Mouse (Mus musculus) kidney, postnatal 10 days (tissue): ENCODE results near the gene Olfr279.
A peak's percentile ranks its signal among the peaks of the same experiment; 100 is the strongest.

Source experiments
- DNase-seq: peaks from one replicate; pipeline ENCODE4 v3.0.0; 2021; ENCODE audit warnings: mixed read lengths

The Olfr279 gene

GRCm38 (mm10) chr15:98492102-98492501 lies at the start of gene Olfr279:
Gene Olfr279 (plus strand): TSS chr15:98492402.
- no peak for DNase-seq

DNA sequence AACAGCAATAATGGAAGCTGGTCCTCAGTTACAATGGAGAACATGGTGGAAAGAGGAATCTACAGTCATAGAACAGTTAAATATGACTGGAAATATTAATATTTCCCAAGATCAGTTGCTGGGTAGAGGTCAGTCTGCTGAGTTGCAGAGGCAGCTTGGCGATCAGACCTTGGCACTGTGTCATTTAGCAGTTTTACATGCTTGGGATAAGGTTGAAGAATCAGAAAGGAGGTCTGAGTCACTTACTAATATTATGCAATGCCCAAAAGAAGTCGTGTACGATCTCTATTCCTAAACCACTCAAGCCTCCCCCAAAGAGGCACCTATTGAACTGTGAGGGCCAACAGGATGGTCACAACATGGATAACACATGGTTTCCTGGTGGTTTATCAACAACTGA lies 47.6 kb upstream of the Olfr279 start:
- DNase-seq = no peak

DNA sequence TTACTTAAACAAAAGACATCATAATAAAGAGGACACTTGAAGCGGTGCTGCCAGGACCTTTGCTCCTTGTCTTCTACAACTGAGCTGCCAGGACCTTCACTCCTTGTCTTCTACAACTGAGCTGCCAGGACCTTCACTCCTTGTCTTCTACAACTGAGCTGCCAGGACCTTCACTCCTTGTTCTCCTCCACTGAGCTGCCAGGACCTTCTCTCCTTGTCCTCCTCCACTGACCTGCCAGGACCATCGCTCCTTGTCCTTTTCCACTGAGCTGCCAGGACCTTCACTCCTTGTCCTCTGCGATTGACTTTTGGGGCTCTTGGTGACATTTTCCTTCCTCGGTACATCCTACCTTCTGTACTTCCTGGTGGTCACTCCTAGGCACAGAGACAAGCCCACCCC lies 43.7 kb upstream of the Olfr279 start:
- DNase-seq = peak; percentile 44

DNA sequence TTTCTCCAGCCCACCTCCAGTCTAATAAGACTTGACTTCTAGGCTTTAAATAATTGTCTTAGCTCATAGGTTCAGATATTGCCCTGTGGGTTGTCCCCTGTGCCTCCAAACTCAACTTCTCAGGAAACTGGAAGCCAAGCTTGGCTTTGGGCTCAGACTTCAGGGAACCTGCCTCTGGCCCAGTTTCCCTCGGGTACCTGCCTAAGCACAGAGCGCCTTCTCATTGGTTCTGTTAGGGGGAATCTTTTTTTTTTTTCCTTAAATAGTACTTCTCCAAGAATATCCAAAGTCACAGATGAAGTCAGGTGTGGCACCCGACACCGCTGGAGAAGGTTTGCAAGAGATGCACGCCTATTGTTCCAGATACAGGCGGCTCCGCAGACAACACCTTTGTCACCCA lies 39.9 kb upstream of the Olfr279 start, which contains the start of gene Olfr281:
Gene Olfr281 (plus strand): TSS at position 301 of the 400 bp plus-strand sequence.
- DNase-seq = no peak

GRCm38 (mm10) chr15:98469596-98469995 lies 22.6 kb upstream of the Olfr279 start, which contains the start of gene OR5BS1P:
Gene OR5BS1P (plus strand): TSS chr15:98469896.
- no peak for DNase-seq

DNA sequence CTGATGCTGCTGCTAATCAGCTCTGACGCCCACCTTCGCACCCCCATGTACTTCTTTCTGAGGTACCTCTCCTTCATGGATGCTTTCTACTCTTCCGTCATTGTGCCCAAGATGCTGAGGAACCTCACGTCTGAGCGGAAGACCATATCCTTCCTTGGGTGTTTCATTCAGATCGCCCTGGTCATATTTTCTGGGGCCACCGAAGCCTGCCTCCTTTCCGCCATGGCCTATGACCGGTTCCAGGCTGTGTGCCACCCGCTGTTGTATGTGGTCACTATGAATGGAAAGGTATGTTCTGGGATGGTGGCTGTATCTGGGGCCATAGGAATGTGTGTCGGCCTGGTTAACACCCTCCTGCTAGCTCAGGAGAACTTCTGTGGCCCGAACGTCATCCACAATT lies 20.7 kb upstream of the Olfr279 start:
- no peak for DNase-seq

- no peak for DNase-seq
Measured at GRCm38 (mm10) chr15:98474958-98475357, 17.2 kb upstream of the Olfr279 start.

GRCm38 (mm10) chr15:98475382-98475781 lies 16.8 kb upstream of the Olfr279 start:
- DNase-seq = peak; percentile 70

- no peak for DNase-seq
Measured at GRCm38 (mm10) chr15:98476281-98476680, 15.9 kb upstream of the Olfr279 start.

DNA sequence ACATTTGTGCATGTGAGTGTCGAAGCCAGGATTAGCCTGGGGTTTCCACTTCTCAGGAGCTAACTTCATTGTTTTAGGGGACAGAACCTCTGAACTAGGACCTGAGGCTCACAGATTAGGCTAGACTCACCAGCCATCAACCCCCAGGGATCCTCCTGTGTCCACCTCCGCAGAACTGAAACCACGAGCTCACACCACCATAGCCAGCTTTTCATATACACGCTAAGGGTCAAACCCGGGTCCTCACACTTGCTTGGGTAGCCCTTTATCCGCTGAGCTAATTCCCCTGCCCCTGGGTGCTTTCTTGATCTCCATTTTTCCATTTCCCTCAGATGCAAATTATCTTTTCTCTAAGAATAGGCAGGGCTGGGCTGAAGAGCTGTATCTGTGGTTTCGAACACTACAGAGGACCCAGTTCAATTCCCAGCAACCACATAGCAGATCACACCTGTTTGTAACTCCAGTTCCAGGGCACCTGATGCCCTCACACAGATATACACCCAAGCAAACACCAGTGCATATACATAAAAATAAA lies 12.6 kb upstream of the Olfr279 start:
- no peak for DNase-seq

GRCm38 (mm10) chr15:98482701-98483100 lies 9.5 kb upstream of the Olfr279 start, which contains the start of gene Lalba:
Gene Lalba (minus strand): TSS chr15:98482721.
- peak; percentile 48 for DNase-seq

DNA sequence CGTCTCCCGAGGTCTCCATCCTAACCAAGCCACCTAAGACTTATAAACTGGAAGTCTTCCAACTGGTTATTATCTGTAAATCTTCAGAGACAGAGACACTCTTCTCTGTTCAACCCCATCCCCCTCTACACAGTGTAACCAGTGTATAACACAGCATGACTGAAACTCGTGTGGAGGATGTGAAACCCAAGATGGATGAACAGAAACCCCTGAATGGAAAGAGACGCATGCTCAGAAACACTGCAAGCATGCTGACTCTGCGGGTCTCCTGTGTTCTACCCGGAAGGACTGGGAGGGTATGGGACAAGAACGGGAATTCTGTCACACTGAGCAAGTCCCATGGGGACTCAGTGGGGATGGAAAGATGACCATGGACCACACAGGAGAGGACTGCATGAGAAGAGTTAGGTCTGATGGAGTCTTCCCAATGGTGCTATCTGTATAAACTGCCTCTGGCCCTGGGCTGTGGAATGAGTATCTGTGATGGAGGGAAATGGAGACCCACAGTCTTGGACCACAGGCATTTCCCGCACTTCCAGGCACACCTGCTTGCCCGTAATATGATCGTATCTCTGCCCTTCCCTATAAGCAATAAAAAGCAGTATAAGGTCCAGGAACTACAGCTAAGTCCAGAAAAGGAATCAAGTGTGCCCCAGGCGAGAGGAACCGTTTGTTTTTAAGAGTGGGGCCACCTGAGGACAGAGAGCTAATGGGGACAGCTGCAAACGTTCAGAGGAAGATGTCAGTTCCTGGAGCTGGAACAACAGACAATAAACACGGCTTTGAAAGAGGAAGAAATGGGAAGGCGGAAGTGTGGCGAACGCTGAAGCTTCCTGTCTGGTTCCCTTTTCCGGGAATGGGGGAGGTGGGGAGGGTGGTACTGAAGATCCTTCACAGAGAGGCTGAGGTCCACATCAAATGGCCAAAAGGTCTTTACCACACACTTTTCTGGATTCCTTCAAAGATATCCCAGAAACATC lies 8.0 kb upstream of the Olfr279 start:
- DNase-seq = peak; percentile 73

GRCm38 (mm10) chr15:98486433-98487021 lies 5.7 kb upstream of the Olfr279 start:
- no peak for DNase-seq

GRCm38 (mm10) chr15:98491332-98491731 lies 870 bp upstream of the Olfr279 start:
- no peak for DNase-seq

GRCm38 (mm10) chr15:98497631-98498030 lies 5.4 kb downstream of the Olfr279 start:
- no peak for DNase-seq

DNA sequence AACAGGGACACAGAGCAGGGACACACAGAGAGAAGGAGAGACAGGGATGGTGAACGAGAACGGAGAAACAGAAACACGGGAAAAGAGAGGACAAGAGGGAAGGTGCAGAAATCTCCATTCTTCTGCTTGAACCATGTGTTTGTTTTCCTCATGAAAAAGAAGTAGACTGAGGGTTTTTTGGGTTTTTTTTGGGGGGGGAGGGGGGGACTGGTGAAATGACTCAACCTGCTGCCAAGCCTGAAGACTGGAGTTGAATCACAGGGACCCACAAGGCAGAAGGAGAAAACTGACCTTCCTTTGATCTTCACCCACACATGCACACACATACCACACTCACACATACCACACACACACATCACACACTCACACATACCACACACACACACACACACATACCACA lies 11.1 kb downstream of the Olfr279 start:
- DNase-seq = no peak

DNA sequence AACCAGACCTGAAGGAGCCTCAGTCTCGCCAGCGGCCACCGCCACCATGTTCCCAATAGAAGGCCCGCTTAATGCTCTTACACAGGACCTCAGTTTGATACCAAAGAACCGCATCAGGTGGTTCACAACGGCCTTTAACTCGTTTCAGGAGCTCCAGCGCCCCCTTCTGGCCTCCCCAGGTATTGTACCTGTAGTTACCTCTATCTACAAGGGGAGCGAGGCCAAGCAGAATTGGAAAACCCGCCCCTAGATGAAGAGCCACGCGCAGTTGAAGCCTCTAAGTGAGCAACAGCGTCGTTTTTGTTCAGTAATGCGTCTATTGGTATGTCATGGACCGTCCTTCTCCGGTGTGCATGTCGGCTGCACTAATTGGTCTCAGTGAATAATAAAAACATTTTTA lies 12.3 kb downstream of the Olfr279 start:
- DNase-seq = peak; percentile 87

DNA sequence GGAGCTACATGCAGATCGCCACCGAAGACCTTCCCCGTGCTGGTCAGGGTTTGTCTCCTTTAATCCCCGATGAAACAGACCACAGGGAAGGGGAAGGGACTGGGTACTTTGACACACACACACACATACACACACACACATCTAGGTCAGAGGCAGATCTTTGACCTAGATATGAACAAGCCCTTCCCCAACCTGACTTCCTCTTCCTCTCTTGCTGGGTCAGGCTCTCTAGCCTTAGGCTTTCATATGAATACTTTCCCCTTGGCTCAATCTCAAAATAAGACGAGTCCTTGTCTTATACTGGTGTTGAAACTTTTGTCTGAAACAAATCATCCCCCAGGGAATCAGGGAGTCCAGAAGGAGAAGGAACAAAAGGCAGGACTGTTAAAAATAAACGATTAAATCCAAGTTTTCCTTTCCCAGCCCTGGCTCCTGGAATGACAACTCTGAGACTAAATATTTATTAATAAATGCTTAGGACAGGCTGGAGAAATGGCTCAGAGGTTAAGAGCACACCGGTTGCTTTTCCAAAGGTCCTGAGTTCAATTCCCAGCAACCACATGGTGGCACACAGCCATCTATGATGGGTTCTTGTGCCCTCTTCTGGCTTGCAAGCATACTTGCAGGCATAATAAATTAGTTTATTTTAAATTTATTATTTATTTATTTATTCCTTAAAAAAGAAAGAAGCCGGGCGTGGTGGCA lies 14.2 kb downstream of the Olfr279 start:
- DNase-seq = no peak

GRCm38 (mm10) chr15:98507321-98507720 lies 15.1 kb downstream of the Olfr279 start:
- DNase-seq = no peak

- DNase-seq = no peak
Measured at GRCm38 (mm10) chr15:98509387-98509786, 17.2 kb downstream of the Olfr279 start.

- peak; percentile 88 for DNase-seq
Measured at GRCm38 (mm10) chr15:98510438-98511385, 18.5 kb downstream of the Olfr279 start.
